Mouse (Mus musculus) heart, postnatal 0 days (tissue): ENCODE measurements around the gene Nr6a1. TPM values are rescaled to one million over a fixed set of nuclear protein-coding genes. Genes with fewer than 3 reads are reported as not detected.

Experiments
- ATAC-seq: fragments of 200-750 bp; cut with Nextera tagmentation; 2 replicates; pipeline ENCODE4 v1.8.0; 2017; ENCODE audit warnings: low read depth, moderate number of reproducible peaks, moderate library complexity; ENCODE audit not compliant: insufficient read depth
- DNase-seq: peaks from one replicate; pipeline ENCODE4 v3.0.0-alpha.2; 2016; ENCODE audit warnings: low spot score
- H3K27ac ChIP-seq: fragments of 300-500 bp; sonication (generic); 2 replicates; pipeline ENCODE4 v1.5.1; 2014; ENCODE audit warnings: low read depth, mild to moderate bottlenecking
- H3K27me3 ChIP-seq: fragments of 300-500 bp; sonication (generic); 2 replicates; pipeline ENCODE4 v1.6.1; 2014; ENCODE audit warnings: low read length, mixed read lengths; ENCODE audit not compliant: control insufficient read depth, insufficient read depth
- H3K36me3 ChIP-seq: fragments of 300-500 bp; sonication (generic); replicated peaks from 2 replicates; pipeline ENCODE4 v1.6.1; 2014; ENCODE audit warnings: low read length, mixed read lengths; ENCODE audit not compliant: control insufficient read depth, insufficient read depth
- H3K4me1 ChIP-seq: fragments of 300-500 bp; sonication (generic); 2 replicates; pipeline ENCODE4 v1.6.1; 2014; ENCODE audit warnings: antibody characterized with exemption; ENCODE audit not compliant: control insufficient read depth, insufficient read depth
- H3K4me2 ChIP-seq: fragments of 300-500 bp; sonication (generic); 2 replicates; pipeline ENCODE4 v1.6.1; 2014; ENCODE audit warnings: low read depth, mild to moderate bottlenecking, low read length, moderate library complexity
- H3K4me3 ChIP-seq: fragments of 300-500 bp; sonication (generic); 2 replicates; pipeline ENCODE4 v1.5.1; 2014; ENCODE audit warnings: low read depth, low read length
- H3K9ac ChIP-seq: fragments of 300-500 bp; sonication (generic); replicated peaks from 2 replicates; pipeline ENCODE4 v1.6.1; 2014; ENCODE audit warnings: low read depth, low read length, mixed read lengths
- H3K9me3 ChIP-seq: fragments of 300-500 bp; sonication (generic); replicated peaks from 2 replicates; pipeline ENCODE4 v1.6.1; 2016; ENCODE audit warnings: low read length; ENCODE audit not compliant: control insufficient read depth
- CTCF ChIP-seq: IDR thresholded peaks from 2 replicates; pipeline ENCODE4 v1.5.1; 2016; ENCODE audit warnings: antibody characterized with exemption, control low read depth, low read depth
- EP300 ChIP-seq: IDR thresholded peaks from 2 replicates; pipeline ENCODE4 v1.6.1; 2016; ENCODE audit warnings: antibody characterized with exemption, low read depth
- WGBS: fragments of 180-500 bp; shearing (Covaris S2); extraction: QIAGEN DNeasy Blood & Tissue Kit; methylation state at CpG from one replicate; pipeline ENCODE4 v1.1.7; 2014; 5-methylcytosine and 5-hydroxymethylcytosine counted together
- microRNA-seq: library from miRNA; unstranded; fragments of <30 nt; microRNA quantifications from one replicate; pipeline ENCODE4, GENCODE M21; 2016
- polyA plus RNA-seq: library from polyadenylated mRNA; unstranded; fragments of >200 nt; fragmentation: Nextera tagmentation; extraction: Ambion mirVana; gene quantifications from 2 replicates; pipeline ENCODE4 v1.2.1, GENCODE M21; 2015
- total RNA-seq: library from RNA; depleted of rRNA; stranded (reverse); fragments of >200 nt; gene quantifications from 2 replicates; pipeline ENCODE4 v1.2.3, GENCODE M21; 2014; ENCODE audit warnings: low replicate concordance; rRNA removed

Nr6a1 gene
- total and polyA plus RNA-seq, 2 experiments from 2014 or later = 0.31 to 0.99 TPM

GRCm38 (mm10) chr2:38682209-38682608, 245.3 kb downstream of the Nr6a1 start:
- TF ChIP-seq EP300 = no peak
- no peak for TF ChIP-seq CTCF
- Histone ChIP-seq H3K36me3 (no peaks in the 10 kb centered on the region), H3K4me1 (no peaks in the 10 kb centered on the region), H3K27ac (no peak overlapping the region), H3K9ac (no peak overlapping the region), H3K9me3 (no peaks in the 10 kb centered on the region), H3K27me3 (0 out of 2 replicates have a peak, but pooled peaks cover under 1% of the 10 kb centered on the region), H3K4me3 (no peak overlapping the region), H3K4me2 (no peak overlapping the region)
- DNase-seq (no peak), ATAC-seq (no peak)
- WGBS = 87% methylated on average over 5 of the region's 5 CpGs

DNA sequence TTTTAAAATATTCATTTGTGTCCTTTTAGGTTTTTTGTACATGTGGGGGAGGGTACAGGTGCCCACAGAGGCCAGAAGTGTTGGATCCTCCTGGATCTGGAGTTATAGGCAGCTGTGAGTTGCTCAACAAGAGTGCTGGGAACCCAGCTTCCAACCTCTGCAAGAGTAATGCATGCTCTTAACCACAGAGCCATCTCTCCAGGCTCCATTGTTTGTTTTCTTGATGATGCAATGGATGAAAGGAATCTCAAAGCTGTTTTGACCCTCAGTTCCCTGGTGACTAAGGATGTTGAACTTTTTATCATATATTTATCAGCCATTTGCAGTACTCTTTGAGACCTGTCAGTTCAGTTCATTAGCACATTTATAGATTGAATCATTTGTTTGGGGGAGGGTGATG, 248.5 kb downstream of the Nr6a1 start:
- Histone ChIP-seq H3K9me3 (no peaks in the 10 kb centered on the region), H3K4me2 (no peak overlapping the region), H3K9ac (no peak overlapping the region), H3K4me3 (no peak overlapping the region), H3K27me3 (no peaks in the 10 kb centered on the region), H3K27ac (no peak overlapping the region), H3K36me3 (no peaks in the 10 kb centered on the region), H3K4me1 (no peaks in the 10 kb centered on the region)
- ATAC-seq (no peak), DNase-seq (no peak)
- TF ChIP-seq EP300 (no peak), CTCF (no peak)

- Histone ChIP-seq H3K4me2 (no peak overlapping the region), H3K9me3 (no peaks in the 10 kb centered on the region), H3K36me3 (no peaks in the 10 kb centered on the region), H3K9ac (no peak overlapping the region), H3K27ac (no peak overlapping the region), H3K4me1 (no peaks in the 10 kb centered on the region), H3K27me3 (peaks cover 12% of the 10 kb centered on the region), H3K4me3 (no peak overlapping the region)
- 56% methylated on average over 9 of the region's 9 CpGs for WGBS
- TF ChIP-seq CTCF = peak; percentile 48
- TF ChIP-seq EP300 = no peak
- DNase-seq (no peak), ATAC-seq (no peak; the same call in 1 of the 2 replicates)
Observed at GRCm38 (mm10) chr2:38675366-38675969, 252.0 kb downstream of the Nr6a1 start.

Small RNAs within 50 kb of the gene (microRNA-seq; reads per million reads assigned to microRNA genes)
- gene Mir181a-2 (75.9 reads per million, percentile 51 among the genes with 10 or more reads in this experiment), gene Mir181b-2 (936 reads per million, percentile 79 among the genes with 10 or more reads in this experiment)

Other genes with a start within 250 kb of the Nr6a1 start
- not detected in 2 replicates for gene Nr5a1, start 213.1 kb downstream of the Nr6a1 start, total RNA-seq
- gene Nr5a1, start 213.1 kb downstream of the Nr6a1 start, polyA plus RNA-seq = not detected in 2 replicates
- gene Olfml2a, start 4.3 kb upstream of the Nr6a1 start, total RNA-seq = 12.7 and 19.5 TPM in 2 replicates
- 3.3 and 3.4 TPM in 2 replicates for gene Olfml2a, start 4.3 kb upstream of the Nr6a1 start, polyA plus RNA-seq
- gene Wdr38, start 69.8 kb upstream of the Nr6a1 start, total RNA-seq = 0.08 TPM in 1 of 2 replicates, not detected in the other
- 0.83 and 1.1 TPM in 2 replicates for gene Wdr38, start 69.8 kb upstream of the Nr6a1 start, polyA plus RNA-seq
- gene Arpc5l, start 77.7 kb upstream of the Nr6a1 start, total RNA-seq = 13.4 and 36.2 TPM in 2 replicates
- gene Arpc5l, start 77.7 kb upstream of the Nr6a1 start, polyA plus RNA-seq = 83.0 and 87.2 TPM in 2 replicates
- gene Rpl35, start 77.9 kb upstream of the Nr6a1 start, total RNA-seq = 54.2 and 56.4 TPM in 2 replicates
- gene Rpl35, start 77.9 kb upstream of the Nr6a1 start, polyA plus RNA-seq = 539 and 573 TPM in 2 replicates
- gene Golga1, start 137.9 kb upstream of the Nr6a1 start, total RNA-seq = 7.7 and 12.4 TPM in 2 replicates
- gene Golga1, start 137.9 kb upstream of the Nr6a1 start, polyA plus RNA-seq = 19.2 and 21.2 TPM in 2 replicates